Mouse (Mus musculus) C2C12 (cell line): ENCODE measurements around the gene Plagl1.
"Not testable (repeated sequence)": the region's sequence is repeated elsewhere in the genome, so short reads cannot be mapped to it uniquely, and the experiment has no call there.

Experiments
- CTCF ChIP-seq: IDR thresholded peaks from one replicate; pipeline ENCODE4 v1.5.1; 2011; ENCODE audit not compliant: control insufficient read depth, insufficient read depth, insufficient read length
- FOSL1 ChIP-seq: IDR thresholded peaks from one replicate; pipeline ENCODE4 v1.8.0; 2011; ENCODE audit warnings: mild to moderate bottlenecking, low read length; ENCODE audit not compliant: poor library complexity, insufficient read depth, severe bottlenecking
- MAX ChIP-seq: IDR thresholded peaks from one replicate; pipeline ENCODE4 v1.6.1; 2011; ENCODE audit warnings: mild to moderate bottlenecking, control low read depth
- MYOD1 ChIP-seq: IDR thresholded peaks from one replicate; pipeline ENCODE4 v1.6.1; 2011; ENCODE audit warnings: low read depth; ENCODE audit not compliant: control insufficient read depth, insufficient read length
- MYOG ChIP-seq: IDR thresholded peaks from one replicate; pipeline ENCODE4 v1.6.1; 2011; ENCODE audit not compliant: control insufficient read depth, insufficient read length; ENCODE audit errors: extremely low read depth
- USF1 ChIP-seq: IDR thresholded peaks from one replicate; pipeline ENCODE4 v1.6.1; 2011; ENCODE audit warnings: low read depth, mild to moderate bottlenecking, control low read depth, moderate library complexity

DNA sequence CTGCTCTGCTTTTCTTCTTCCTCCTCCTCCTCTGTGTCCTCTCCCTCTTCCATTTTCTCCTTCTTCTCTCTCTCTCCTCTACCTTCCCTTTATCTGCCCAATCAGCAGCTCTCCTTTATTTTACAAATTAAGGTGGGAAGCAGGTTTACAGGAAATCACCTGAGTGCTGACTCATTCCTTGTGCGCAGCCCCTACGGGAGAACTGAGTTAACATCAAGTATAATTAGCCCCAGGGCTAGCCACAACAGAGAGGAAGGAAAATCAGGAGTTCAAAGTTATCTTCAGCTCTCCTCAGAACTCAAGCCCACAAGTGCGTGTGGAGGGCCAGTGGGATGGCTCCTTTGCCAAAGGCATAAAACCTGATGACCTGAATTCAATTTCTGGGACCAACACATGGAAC lies 36.3 kb upstream of the Plagl1 start:
- TF ChIP-seq CTCF, USF1, FOSL1, MAX, MYOD1, MYOG: not testable (repeated sequence)
